Mouse (Mus musculus): ENCODE measurements around the gene Lrrc26. TPM values are rescaled to one million over a fixed set of nuclear protein-coding genes. Genes with fewer than 3 reads are reported as not detected.
A peak's percentile ranks its signal among the peaks of the same experiment; 100 is the strongest.

The Lrrc26 gene
- total RNA-seq, 2 experiments from 2014 or later = not detected

- peak; percentile 22 to 47 for DNase-seq
- intact Hi-C loops (cut with DNase I) = no loop called here
These were observed 23.6 kb upstream of the Lrrc26 start for GRCm38 (mm10) chr2:25265897-25266656.

GRCm38 (mm10) chr2:25266720-25267119 is 23.0 kb upstream of the Lrrc26 start:
- intact Hi-C loops (cut with DNase I) = no loop called here
- DNase-seq = peak; percentile 51 to 58

- intact Hi-C loops (cut with DNase I) = no loop called here
- DNase-seq = no peak
These were observed 22.5 kb upstream of the Lrrc26 start for GRCm38 (mm10) chr2:25267241-25267640.

- intact Hi-C loops (cut with DNase I) = no loop called here
- no peak for DNase-seq
These were observed 21.9 kb upstream of the Lrrc26 start for GRCm38 (mm10) chr2:25267746-25268309.

GRCm38 (mm10) chr2:25271827-25272511 is 17.7 kb upstream of the Lrrc26 start, which contains the start of the genes Ssna1 and Anapc2:
TSS of gene Ssna1 (minus strand) at chr2:25272438.
TSS of gene Anapc2 (plus strand) at chr2:25272478.
- intact Hi-C loops (cut with DNase I) = loop anchor here (1.0 to 5.0 kb wide), 4 partner anchors 17 to 75 kb away; partner anchors contain the start of genes Man1b1, Tmem203 and Tor4a
- peak; percentile 98 for DNase-seq

- intact Hi-C loops (cut with DNase I) = loop anchor here (2.0 to 5.0 kb wide), 3 partner anchors 18 to 75 kb away; partner anchors contain the start of genes Man1b1, Tmem203 and Tor4a
- no peak for DNase-seq
These were observed 17.2 kb upstream of the Lrrc26 start for GRCm38 (mm10) chr2:25272515-25272914.

GRCm38 (mm10) chr2:25273010-25273409 is 16.7 kb upstream of the Lrrc26 start:
- DNase-seq = no peak
- intact Hi-C loops (cut with DNase I) = loop anchor here (2.0 to 5.0 kb wide), 3 partner anchors 18 to 76 kb away; partner anchors contain the start of genes Man1b1, Tmem203 and Tor4a

GRCm38 (mm10) chr2:25278928-25279882 is 10.5 kb upstream of the Lrrc26 start:
- intact Hi-C loops (cut with DNase I) = loop anchor here (5.0 kb wide), 1 partner anchor 128 kb away; no protein-coding TSS in a partner anchor
- peak; percentile 75 to 82 for DNase-seq

GRCm38 (mm10) chr2:25285551-25285950 is 4.2 kb upstream of the Lrrc26 start:
- no peak for DNase-seq
- intact Hi-C loops (cut with DNase I) = no loop called here

GRCm38 (mm10) chr2:25286314-25286713 is 3.4 kb upstream of the Lrrc26 start:
- no peak for DNase-seq
- intact Hi-C loops (cut with DNase I) = no loop called here

GRCm38 (mm10) chr2:25286837-25287636 is 2.7 kb upstream of the Lrrc26 start:
- DNase-seq = no peak
- intact Hi-C loops (cut with DNase I) = no loop called here

GRCm38 (mm10) chr2:25287927-25288649 is 1.6 kb upstream of the Lrrc26 start, which contains the start of gene Tmem210:
TSS of gene Tmem210 (plus strand) at chr2:25288145.
- intact Hi-C loops (cut with DNase I) = no loop called here

GRCm38 (mm10) chr2:25288734-25289345 is 875 bp upstream of the Lrrc26 start:
- intact Hi-C loops (cut with DNase I) = no loop called here
- no peak for DNase-seq

More at GRCm38 (mm10) chr2:25287927-25288649, 1.6 kb upstream of the Lrrc26 start, which contains the start of gene Tmem210:
- no peak for DNase-seq

- intact Hi-C loops (cut with DNase I) = loop anchor here (5.0 kb wide), 2 partner anchors 63 to 163 kb away; no protein-coding TSS in a partner anchor
- peak in 1 of 2 experiments; percentile 25 for DNase-seq
These were observed 543 bp downstream of the Lrrc26 start for GRCm38 (mm10) chr2:25290101-25290815.

- DNase-seq = no peak
- intact Hi-C loops (cut with DNase I) = loop anchor here (5.0 kb wide), 2 partner anchors 63 to 163 kb away; no protein-coding TSS in a partner anchor
These were observed 1.1 kb downstream of the Lrrc26 start for GRCm38 (mm10) chr2:25290816-25291130.

GRCm38 (mm10) chr2:25291184-25292053 is 1.7 kb downstream of the Lrrc26 start:
- intact Hi-C loops (cut with DNase I) = loop anchor here (2.0 to 5.0 kb wide), 3 partner anchors 33 to 164 kb away; no protein-coding TSS in a partner anchor
- DNase-seq = peak in 1 of 2 experiments; percentile 35

Data from heart, postnatal 36 days (tissue).